Mouse (Mus musculus) left cerebral cortex, postnatal 36 days (tissue): ENCODE measurements around the gene Rcsd1. TPM values are rescaled to one million over a fixed set of nuclear protein-coding genes. Genes with fewer than 3 reads are reported as not detected.

ENCODE experiments used
- DNase-seq, 2 experiments: peaks; one replicate each; pipeline ENCODE4 v3.0.0; 2021 to 2022; ENCODE audit warnings: low spot score in 2 of 2, mixed read lengths in 1 of 2
- intact Hi-C: fragments of 180-260 bp; cut with DNase I; formaldehyde crosslinking; loops from one replicate; pipeline ENCODE4 v1.15.1; 2025
- total RNA-seq, 2 experiments: library from RNA; stranded (reverse); gene quantifications; 2 replicates each; pipeline ENCODE4 v1.2.3; 2021

Rcsd1 gene
- 1 to 10 TPM; 3.6 to 5.0 TPM for total RNA-seq

- intact Hi-C loops, result no loop called here
- DNase-seq, result no peak
Measured at GRCm38 (mm10) chr1:165709629-165710256, at the start of gene Rcsd1. Gene Rcsd1 (minus strand): TSS chr1:165709757.

- no peak for DNase-seq
- intact Hi-C loops, result no loop called here
Measured at GRCm38 (mm10) chr1:165755194-165755593, 45.6 kb upstream of the Rcsd1 start.

DNA sequence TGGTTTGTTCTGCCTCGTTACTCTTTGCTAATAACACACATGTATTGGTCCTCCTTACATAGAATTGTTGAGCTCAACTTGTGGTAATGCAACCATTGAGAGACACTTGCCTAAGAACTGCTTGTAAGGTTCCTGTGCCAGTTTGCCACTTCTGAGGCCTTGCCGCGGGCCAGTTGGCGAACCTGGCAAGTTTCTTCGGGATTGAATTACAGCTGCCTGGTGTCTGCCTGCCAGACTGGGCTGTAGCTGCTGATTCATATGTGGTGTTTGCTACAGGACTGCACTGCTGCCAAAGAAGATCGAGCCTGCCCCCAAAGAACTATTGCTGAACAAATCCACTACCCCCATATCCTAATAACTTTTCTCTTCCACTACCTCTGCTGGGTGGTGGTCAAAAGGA is 44.6 kb upstream of the Rcsd1 start:
- DNase-seq, result no peak
- intact Hi-C loops, result no loop called here

- intact Hi-C loops, result no loop called here
- no peak for DNase-seq
Measured at GRCm38 (mm10) chr1:165751838-165752237, 42.3 kb upstream of the Rcsd1 start.

DNA sequence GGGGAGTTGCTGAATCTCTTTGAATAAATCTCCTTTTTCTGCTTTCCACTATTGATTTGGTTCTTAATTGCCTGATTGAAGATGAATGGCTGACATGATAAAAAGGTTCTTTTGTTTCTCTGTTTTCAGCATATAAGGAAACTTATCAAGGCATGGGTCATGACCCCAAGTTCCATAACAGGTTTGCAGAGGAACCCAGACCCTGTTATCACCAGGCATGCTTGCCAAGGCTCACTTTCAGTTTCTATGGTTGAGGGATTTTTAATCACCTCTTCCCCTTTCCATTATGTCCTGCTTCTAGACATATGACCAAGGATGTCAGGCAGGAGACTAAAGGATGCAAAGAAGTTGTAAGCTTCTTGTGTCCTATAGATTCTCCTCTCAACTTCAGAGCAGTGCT is 41.6 kb upstream of the Rcsd1 start:
- intact Hi-C loops, result no loop called here
- DNase-seq, result no peak

GRCm38 (mm10) chr1:165748053-165748452 is 38.5 kb upstream of the Rcsd1 start:
- DNase-seq, result no peak
- intact Hi-C loops, result no loop called here

DNA sequence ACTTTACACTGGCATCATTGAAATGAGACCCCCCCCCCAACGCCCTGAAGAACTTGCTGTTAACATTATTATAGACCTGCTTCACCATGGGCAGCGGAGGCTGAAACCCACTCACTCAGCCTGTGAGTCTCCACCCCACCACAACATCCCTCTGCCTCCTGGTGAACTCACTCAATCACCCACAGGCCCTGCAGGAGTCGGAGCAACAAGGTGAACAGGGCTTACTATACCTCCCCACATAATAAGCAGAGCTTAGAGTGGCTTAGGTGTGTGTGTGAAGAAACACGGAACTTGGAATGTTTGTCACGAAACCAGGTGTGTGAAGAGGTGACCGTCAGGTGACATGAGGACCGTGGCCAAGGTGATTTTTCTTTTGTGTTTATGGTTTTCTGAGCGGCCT is 32.4 kb upstream of the Rcsd1 start:
- intact Hi-C loops, result no loop called here

DNA sequence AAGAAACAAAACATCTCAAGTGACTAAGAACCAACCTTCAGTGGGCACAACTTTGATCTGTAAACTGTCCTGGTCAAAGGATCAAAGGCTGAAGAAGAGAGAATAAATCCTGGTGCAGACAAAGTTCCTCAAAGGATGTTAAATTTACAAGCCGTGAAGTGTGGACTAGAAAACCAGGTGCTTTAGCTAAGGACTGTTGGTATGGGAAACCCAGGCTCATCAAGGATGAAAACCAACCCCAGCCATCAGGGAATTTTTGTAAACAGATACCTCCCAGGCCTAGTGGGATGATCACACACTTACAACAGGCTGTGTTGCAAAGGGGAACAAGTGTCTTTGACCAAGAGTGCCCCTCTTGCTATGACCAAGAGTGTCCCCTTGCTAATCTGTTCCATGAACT is 29.4 kb upstream of the Rcsd1 start:
- DNase-seq, result no peak
- intact Hi-C loops, result no loop called here

More for the DNA sequence above, 32.4 kb upstream of the Rcsd1 start:
- DNase-seq, result no peak

DNA sequence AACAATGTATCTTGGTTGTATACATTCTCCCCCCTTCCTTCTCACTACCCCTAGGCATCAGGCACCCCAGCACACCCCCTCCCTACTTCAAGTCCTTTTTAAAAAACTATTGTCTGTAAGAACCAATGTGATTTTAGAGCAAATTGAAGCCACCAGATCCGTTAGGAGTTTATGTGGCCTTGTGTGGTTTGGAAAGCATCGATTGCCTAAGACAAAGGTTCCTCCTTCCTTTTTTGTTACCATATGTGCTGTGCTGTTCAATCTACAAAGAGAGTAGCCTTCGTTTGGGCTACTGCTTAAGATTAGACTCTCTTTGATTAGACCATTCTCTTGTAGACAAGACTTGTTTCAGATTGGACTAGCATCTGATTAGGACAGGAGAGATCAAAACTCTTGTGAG is 28.3 kb upstream of the Rcsd1 start:
- intact Hi-C loops, result loop anchor here (2.0 kb wide), 1 partner anchor 155 kb away; no protein-coding TSS in a partner anchor
- DNase-seq, result no peak

DNA sequence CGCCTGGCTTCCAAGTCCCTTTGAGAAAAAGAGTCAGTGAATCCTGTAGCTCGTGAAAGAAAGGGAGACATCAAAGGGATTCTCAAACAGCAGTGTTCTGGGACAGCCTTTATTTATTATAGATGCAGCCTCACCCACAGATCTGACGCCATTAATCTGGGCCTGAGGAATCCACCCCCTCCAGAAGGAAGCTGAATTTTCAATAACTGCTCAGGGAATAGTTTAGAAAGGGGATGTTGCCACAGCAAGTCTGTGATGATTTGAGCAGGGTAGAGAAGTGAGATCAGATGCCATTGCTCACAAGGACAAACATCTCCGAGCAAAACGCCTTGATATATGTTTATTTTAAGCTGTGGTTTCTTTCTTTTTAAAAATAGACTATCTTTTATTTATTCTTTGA is 27.9 kb upstream of the Rcsd1 start:
- DNase-seq, result no peak
- intact Hi-C loops, result loop anchor here (2.0 kb wide), 1 partner anchor 155 kb away; no protein-coding TSS in a partner anchor

- intact Hi-C loops, result loop anchor here (1.0 to 2.0 kb wide), 2 partner anchors 75 to 153 kb away; no protein-coding TSS in a partner anchor
- peak; percentile 73 to 85 for DNase-seq
Measured at GRCm38 (mm10) chr1:165735826-165736818, 26.6 kb upstream of the Rcsd1 start.

DNA sequence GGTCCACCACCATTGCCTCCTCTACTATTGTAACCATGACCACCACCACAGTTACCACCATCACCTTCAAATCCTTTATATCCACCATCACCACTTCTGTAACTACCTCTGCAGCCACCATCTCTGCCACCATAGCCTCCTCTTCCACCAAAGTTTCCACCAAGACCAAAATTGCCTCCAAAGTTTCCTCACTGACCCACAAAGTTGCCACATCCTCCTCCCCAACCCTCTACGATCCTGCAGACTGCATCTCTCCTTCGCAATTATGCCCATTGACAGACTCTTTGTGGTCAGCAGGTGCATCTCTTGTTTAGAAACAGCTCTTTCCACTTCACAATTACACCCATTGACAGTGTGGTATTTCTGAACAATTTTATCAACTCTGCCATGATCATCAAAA is 25.3 kb upstream of the Rcsd1 start:
- intact Hi-C loops, result no loop called here
- DNase-seq, result no peak

GRCm38 (mm10) chr1:165731553-165731952 is 22.0 kb upstream of the Rcsd1 start:
- intact Hi-C loops, result no loop called here
- no peak for DNase-seq

DNA sequence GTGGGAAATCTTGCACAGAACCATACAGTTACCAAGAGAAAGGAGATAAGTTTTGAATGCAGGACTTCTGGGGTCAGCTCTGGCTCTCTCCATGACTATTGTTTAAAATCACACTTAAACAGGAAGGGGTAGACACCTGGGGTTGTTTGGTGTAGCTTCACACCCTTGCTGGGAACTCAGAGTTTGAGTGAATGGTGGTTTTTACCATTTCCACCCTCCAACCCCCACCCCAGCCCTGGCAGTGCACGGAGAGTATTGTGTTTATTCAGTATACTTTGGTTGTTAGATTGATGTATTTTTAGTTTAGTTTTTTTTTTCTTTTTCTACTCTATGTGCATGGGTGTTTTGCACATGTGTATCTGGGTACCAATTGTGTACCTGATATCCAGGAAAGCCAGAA is 20.6 kb upstream of the Rcsd1 start:
- intact Hi-C loops, result no loop called here
- DNase-seq, result no peak

DNA sequence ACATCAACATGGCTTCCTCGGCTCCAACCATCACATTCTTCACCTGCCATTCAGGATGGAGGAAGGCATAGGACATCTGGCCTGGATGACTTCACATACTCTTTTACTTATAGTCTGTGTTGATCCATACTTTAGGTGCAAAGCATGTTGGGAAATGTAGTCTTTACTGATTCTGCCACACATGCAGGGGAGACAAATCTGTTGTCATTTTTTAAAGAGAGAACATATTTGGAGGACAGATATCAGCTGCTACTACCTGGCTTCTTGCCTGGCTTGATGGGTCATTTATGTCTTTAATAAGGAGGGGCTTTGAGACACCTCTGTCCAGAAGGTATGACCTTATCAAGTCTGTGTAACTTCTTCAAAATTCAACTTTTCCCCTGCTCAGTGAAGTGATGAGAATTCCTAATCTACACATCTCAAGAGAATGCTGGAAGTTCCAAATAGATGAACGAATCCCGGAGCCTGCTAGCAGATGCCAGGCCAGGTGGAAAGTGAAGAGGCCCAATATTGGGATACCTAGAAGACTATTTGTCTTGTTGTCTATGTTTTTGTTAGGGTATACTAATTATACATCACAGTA is 18.6 kb upstream of the Rcsd1 start:
- no peak for DNase-seq
- intact Hi-C loops, result no loop called here

DNA sequence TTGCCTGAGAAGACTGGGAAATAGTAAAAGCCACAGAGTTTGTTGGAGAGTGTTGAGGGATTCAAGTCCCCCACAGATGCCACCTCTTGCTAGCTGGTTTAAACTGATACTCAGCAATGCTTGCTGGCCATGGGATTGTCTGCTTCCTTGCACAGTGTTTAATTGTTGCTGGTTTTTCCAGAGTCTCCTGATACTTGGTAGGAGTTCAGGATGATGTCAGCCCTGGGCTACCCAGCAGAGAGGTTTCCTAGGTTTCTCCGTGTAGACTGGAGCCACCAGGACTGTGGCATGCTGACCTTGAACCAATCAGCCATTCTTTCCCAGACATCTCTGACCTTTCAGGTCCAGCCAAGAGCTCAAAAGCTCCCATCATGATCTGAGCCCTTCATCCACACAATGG is 17.4 kb upstream of the Rcsd1 start:
- no peak for DNase-seq
- intact Hi-C loops, result no loop called here

DNA sequence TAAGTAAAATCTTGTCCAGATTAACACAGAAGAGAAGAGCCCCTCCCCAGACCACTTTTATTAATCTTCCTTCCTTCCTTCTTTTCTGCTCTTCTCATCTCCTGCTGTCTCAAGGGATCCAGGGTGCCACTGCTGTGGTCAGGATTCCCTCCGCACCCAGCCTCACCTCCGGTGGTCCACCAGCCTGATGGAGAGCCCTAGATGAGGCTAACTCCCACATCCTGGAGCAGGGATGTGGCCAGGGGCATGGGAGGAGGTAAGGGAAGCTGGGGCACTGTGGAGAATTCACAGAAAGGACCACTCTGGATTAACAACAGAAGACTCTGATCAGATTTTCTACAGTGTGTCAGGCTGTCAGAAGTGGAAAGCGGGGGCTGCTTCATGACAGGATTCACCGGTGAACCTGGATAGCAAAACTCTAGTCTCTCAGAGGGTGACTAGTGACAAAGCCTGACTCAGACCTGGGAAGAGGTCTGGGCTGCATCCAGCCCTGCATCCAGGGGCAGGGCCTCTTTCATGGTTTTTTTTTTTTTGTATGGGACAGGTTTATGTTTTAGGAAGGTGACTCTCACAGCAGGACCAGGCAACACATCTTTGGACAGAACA is 15.6 kb upstream of the Rcsd1 start:
- no peak for DNase-seq

GRCm38 (mm10) chr1:165724219-165725033 is 14.9 kb upstream of the Rcsd1 start:
- intact Hi-C loops, result no loop called here
- no peak for DNase-seq

More for the DNA sequence above, 15.6 kb upstream of the Rcsd1 start:
- intact Hi-C loops, result no loop called here

DNA sequence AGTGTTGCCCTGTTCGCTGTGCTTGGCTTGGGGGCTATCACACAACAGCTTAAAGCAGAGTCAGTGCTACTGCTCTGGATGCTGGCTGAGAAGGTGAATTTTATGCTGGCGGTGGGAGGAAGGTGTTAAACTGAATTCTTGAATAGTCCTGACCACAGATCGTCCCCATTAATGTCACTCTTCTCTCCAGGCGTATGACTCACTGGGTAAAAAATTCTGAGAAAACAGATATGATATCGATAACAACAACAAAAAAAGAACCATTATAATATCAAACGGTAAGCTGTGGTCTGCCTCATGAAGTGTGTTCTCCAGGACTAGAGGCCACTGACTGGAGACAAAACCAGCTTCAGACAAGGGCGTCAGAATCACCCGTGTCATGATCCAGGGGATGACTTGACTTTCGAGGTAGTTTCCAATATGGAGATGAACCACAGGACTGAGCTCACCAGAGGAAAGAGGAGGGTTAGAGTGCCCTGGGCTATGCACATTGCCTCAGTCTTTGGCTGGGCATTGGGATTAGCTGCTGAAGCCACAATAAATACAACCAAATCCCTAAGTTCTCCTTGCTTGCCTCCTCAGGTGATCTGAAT is 13.1 kb upstream of the Rcsd1 start:
- no peak for DNase-seq
- intact Hi-C loops, result no loop called here
